Mouse (Mus musculus): ENCODE measurements around the gene Rtkn.

- TF ChIP-seq CTCF (IDR thresholded peaks at IDR 0.05; ENCODE audit: low read depth, low read length) (no peak), POLR2A (IDR thresholded peaks at IDR 0.05; ENCODE audit: extremely low read depth, insufficient read depth, low read length) (no peak)
Measured at GRCm38 (mm10) chr6:83166243-83166630, 31.0 kb downstream of the Rtkn start.

Data from liver, adult 2 months (tissue).